Mouse (Mus musculus): ENCODE results near the gene Agap2. TPM values are rescaled to one million over a fixed set of nuclear protein-coding genes. Genes with fewer than 3 reads are reported as not detected.
"Not testable (repeated sequence)": the region's sequence is repeated elsewhere in the genome, so short reads cannot be mapped to it uniquely, and the experiment has no call there.

Agap2 gene
- total and polyA plus RNA-seq, 3 experiments, result 24.8 to 43.5 (median 26.1) TPM

DNA sequence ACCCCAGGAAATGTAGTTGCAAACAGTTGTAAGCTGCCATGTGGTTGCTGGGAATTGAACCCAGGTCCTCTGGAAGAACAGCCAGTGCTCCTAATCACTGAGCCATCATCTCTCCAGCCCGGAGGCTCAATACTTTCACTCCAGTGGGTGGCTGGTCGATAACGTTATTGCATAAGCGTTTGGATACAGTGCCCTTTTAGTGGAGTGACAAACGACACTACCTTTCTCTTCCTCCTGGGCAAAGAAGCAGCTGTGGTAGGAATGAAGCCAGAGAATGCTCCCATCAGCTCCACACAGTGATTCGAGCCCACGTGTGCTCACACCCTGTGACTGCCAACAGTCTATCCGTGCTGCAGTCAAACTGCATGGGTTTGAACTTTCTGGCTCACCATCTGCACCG, 3.9 kb upstream of the Agap2 start:
- peak overlapping the region; percentile 97 for H3K9ac ChIP-seq (ENCODE audit: insufficient read depth, low read depth)
- TF ChIP-seq GABPA (IDR thresholded peaks at IDR 0.05; ENCODE audit: insufficient replicate concordance, low read depth, low read length) (no peak), JUND (conservative IDR thresholded peaks at IDR 0.05; ENCODE audit: low read depth, low read length) (no peak), HCFC1 (IDR thresholded peaks at IDR 0.05; ENCODE audit: low read depth, low read length) (no peak), POLR2AphosphoS2 (IDR thresholded peaks at IDR 0.05; ENCODE audit: low read depth, low read length) (no peak), TBP (conservative IDR thresholded peaks at IDR 0.05; ENCODE audit: low read depth, low read length) (no peak), IRF4 (IDR thresholded peaks at IDR 0.05; ENCODE audit: low read depth, low read length) (no peak), MYC (IDR thresholded peaks at IDR 0.05; ENCODE audit: low read depth, low read length) (no peak), ZMIZ1 (IDR thresholded peaks at IDR 0.05; ENCODE audit: low read depth, low read length) (no peak), RCOR1 (conservative IDR thresholded peaks at IDR 0.05; ENCODE audit: low read depth, low read length) (no peak), POLR2A (IDR thresholded peaks at IDR 0.05; ENCODE audit: low read depth, low read length) (no peak), E2F4 (IDR thresholded peaks at IDR 0.05; ENCODE audit: insufficient replicate concordance, low read depth, low read length) (no peak), MXI1 (IDR thresholded peaks at IDR 0.05; ENCODE audit: low read depth, low read length) (no peak; the same call in 1 of the 2 replicates), MAX (IDR thresholded peaks at IDR 0.05; ENCODE audit: low read length) (no peak), BHLHE40 (IDR thresholded peaks at IDR 0.05; ENCODE audit: low read depth, low read length) (no peak), CTCF (conservative IDR thresholded peaks at IDR 0.05 in 1 of 2, IDR thresholded peaks at IDR 0.05 in 1 of 2; ENCODE audit: low read depth in 2 of 2, low read length in 2 of 2) (no peak), SMC3 (IDR thresholded peaks at IDR 0.05; ENCODE audit: low read depth, low read length) (no peak), USF2 (conservative IDR thresholded peaks at IDR 0.05; ENCODE audit: low read depth, low read length) (no peak)
- peak overlapping the region; percentile 2 to 87 (median 86) for H3K4me3 ChIP-seq (replicated peaks in 1 of 3; ENCODE audit: low read depth in 2 of 3, low read length in 2 of 3, poor library complexity in 1 of 3)
- dilution Hi-C loops (cut with MboI; ENCODE audit: extremely low pct_ligation_motif_present, extremely low pct_unique_long_range_greater_than_20kb, low sequenced_read_pairs), result no loop called here
- no peak overlapping the region for H3K27ac ChIP-seq (ENCODE audit: insufficient read depth, low read depth)
- no peaks in the 10 kb centered on the region for H3K9me3 ChIP-seq (replicated peaks; ENCODE audit: low read length)
- H3K79me2 ChIP-seq (replicated peaks; ENCODE audit: control insufficient read depth, extremely low read depth, insufficient read depth, poor library complexity, severe bottlenecking), result peaks cover 11% of the 10 kb centered on the region; the same call in 1 of the 2 replicates
- no peaks in the 10 kb centered on the region for H3K27me3 ChIP-seq (replicated peaks)
- H3K4me1 ChIP-seq (ENCODE audit: control insufficient read depth in 1 of 2, insufficient read depth in 2 of 2), result peaks cover 7 to 33% of the 10 kb centered on the region in 2 experiments; a peak in 3 of 4 replicates
- H3K4me2 ChIP-seq (ENCODE audit: insufficient read depth, low read depth, poor library complexity, severe bottlenecking), result peak overlapping the region; percentile 31
- peaks cover 24 to 25% of the 10 kb centered on the region in 2 experiments for H3K36me3 ChIP-seq (replicated peaks in 1 of 2; ENCODE audit: control insufficient read depth in 1 of 2, insufficient read depth in 1 of 2, low read length in 1 of 2)
- in situ Hi-C loops (cut with MboI; ENCODE audit: low pct_ligation_motif_present, low pct_unique_long_range_greater_than_20kb, low sequenced_read_pairs), result no loop called here
- DNase-seq (ENCODE audit: extremely low read depth), result no peak

DNA sequence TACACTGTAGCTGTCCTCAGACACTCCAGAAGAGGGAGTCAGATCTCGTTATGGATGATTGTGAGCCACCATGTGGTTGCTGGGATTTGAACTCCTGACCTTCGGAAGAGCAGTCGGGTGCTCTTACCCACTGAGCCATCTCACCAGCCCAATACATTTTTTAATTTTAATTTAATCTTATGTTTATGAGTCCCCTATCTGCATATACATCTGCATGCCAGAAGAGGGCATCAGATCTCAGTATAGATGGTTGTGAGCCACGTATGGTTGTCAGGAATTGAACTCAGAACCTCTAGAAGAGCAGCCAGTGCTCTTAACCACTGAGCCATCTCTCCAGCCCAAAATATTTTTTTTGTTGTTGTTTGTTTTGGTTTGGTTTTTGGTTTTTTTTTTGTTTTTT, 2.8 kb upstream of the Agap2 start:
- H3K4me2 ChIP-seq (ENCODE audit: insufficient read depth, low read depth, poor library complexity, severe bottlenecking); H3K4me3 ChIP-seq (replicated peaks in 1 of 3; ENCODE audit: low read depth in 2 of 3, low read length in 2 of 3, poor library complexity in 1 of 3); H3K27ac ChIP-seq (ENCODE audit: insufficient read depth, low read depth); in situ Hi-C loops (cut with MboI; ENCODE audit: low pct_ligation_motif_present, low pct_unique_long_range_greater_than_20kb, low sequenced_read_pairs); DNase-seq (ENCODE audit: extremely low read depth); H3K9ac ChIP-seq (ENCODE audit: insufficient read depth, low read depth); H3K9me3 ChIP-seq (replicated peaks; ENCODE audit: low read length); dilution Hi-C loops (cut with MboI; ENCODE audit: extremely low pct_ligation_motif_present, extremely low pct_unique_long_range_greater_than_20kb, low sequenced_read_pairs); H3K27me3 ChIP-seq (replicated peaks): not testable (repeated sequence)
- Histone ChIP-seq H3K4me1 (ENCODE audit: control insufficient read depth in 1 of 2, insufficient read depth in 2 of 2) (peaks cover 9 to 36% of the 10 kb centered on the region in 2 experiments; a peak in 3 of 4 replicates), H3K36me3 (replicated peaks in 1 of 2; ENCODE audit: control insufficient read depth in 1 of 2, insufficient read depth in 1 of 2, low read length in 1 of 2) (peaks cover 15% of the 10 kb centered on the region in 2 experiments), H3K79me2 (replicated peaks; ENCODE audit: control insufficient read depth, extremely low read depth, insufficient read depth, poor library complexity, severe bottlenecking) (peaks cover 11% of the 10 kb centered on the region)
- TF ChIP-seq CTCF (conservative IDR thresholded peaks at IDR 0.05 in 1 of 2, IDR thresholded peaks at IDR 0.05 in 1 of 2; ENCODE audit: low read depth in 2 of 2, low read length in 2 of 2), result peak in 1 of 2 experiments; percentile 7; a peak in 1 of 4 replicates

GRCm38 (mm10) chr10:127072969-127073368, 2.1 kb upstream of the Agap2 start:
- H3K36me3 ChIP-seq (replicated peaks in 1 of 2; ENCODE audit: control insufficient read depth in 1 of 2, insufficient read depth in 1 of 2, low read length in 1 of 2), result peaks cover 8 to 14% of the 10 kb centered on the region in 2 experiments
- H3K79me2 ChIP-seq (replicated peaks; ENCODE audit: control insufficient read depth, extremely low read depth, insufficient read depth, poor library complexity, severe bottlenecking), result peaks cover 11% of the 10 kb centered on the region
- H3K27me3 ChIP-seq (replicated peaks); in situ Hi-C loops (cut with MboI; ENCODE audit: low pct_ligation_motif_present, low pct_unique_long_range_greater_than_20kb, low sequenced_read_pairs); H3K4me2 ChIP-seq (ENCODE audit: insufficient read depth, low read depth, poor library complexity, severe bottlenecking); dilution Hi-C loops (cut with MboI; ENCODE audit: extremely low pct_ligation_motif_present, extremely low pct_unique_long_range_greater_than_20kb, low sequenced_read_pairs); H3K9me3 ChIP-seq (replicated peaks; ENCODE audit: low read length); H3K4me3 ChIP-seq (replicated peaks in 1 of 3; ENCODE audit: low read depth in 2 of 3, low read length in 2 of 3, poor library complexity in 1 of 3); H3K9ac ChIP-seq (ENCODE audit: insufficient read depth, low read depth); DNase-seq (ENCODE audit: extremely low read depth); H3K27ac ChIP-seq (ENCODE audit: insufficient read depth, low read depth): not testable (repeated sequence)
- peaks cover 9 to 39% of the 10 kb centered on the region in 2 experiments; a peak in 3 of 4 replicates for H3K4me1 ChIP-seq (ENCODE audit: control insufficient read depth in 1 of 2, insufficient read depth in 2 of 2)

Data from CH12.LX (cell line).